Mouse (Mus musculus) neural tube, embryonic 10.5 days (tissue): ENCODE data around the gene Fbxl5.
A peak's percentile ranks its signal among the peaks of the same experiment; 100 is the strongest.

ENCODE experiments used
- DNase-seq: peaks from one replicate; pipeline ENCODE4 v3.0.0-alpha.2; 2017; ENCODE audit warnings: low spot score; ENCODE audit errors: extremely low spot score

The Fbxl5 gene

DNA sequence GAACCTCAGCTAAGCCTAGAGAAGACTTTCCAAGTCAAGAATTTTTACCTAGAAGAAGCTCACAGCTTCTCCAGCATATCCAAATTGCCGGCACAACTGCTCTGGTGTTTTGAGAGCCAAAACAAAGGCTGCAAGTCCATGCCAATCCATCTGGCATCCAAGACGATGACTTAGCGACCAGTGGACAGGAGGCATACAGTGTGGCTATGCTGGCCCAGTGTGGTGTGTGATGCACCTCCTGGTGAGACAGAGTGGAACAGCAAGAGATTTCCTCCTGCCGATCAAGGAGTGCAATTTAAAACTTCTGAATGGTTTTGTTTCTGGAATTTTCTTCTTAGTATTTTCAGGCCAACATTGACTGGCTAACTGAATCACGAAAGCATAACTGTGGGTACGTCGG, 15.2 kb upstream of the Fbxl5 start:
- DNase-seq = no peak

DNA sequence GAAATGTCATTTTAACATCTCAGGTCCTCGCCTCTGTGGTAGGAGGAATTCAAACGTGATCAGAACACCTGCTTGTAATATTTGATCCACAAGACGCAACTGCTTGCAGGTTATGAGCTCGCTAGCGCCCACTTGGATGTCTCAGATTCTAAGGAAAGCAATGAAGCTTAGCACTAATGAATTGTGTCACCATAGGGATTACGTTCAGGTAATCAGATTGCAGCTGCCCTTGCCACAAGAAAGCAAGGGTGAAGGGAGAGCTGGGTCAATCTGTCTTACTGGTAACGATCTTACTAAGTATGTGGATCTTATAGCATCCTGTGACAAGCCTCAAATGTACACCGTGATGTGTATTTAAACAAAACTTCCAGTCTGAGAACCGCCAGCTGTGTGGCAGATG, 5.9 kb upstream of the Fbxl5 start:
- DNase-seq = no peak

DNA sequence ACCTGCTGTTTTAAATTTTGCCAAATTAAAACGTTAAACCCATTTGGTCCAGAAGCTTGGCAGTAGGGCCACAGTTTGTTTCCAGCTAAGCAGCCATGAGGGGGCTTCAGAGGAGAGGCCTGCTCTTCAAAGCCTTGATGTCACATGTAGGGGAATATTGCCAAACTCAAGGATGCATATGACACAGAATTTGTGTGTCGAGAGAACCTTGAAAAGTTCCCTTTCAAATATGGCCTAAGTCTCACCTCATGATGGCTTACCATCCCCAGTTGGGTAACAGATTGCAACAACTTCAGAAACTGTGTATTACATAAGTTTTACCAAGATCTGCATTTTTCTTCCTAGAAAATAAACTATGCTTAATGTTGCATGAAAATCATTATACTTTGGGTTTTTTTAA, 5.4 kb upstream of the Fbxl5 start:
- no peak for DNase-seq

DNA sequence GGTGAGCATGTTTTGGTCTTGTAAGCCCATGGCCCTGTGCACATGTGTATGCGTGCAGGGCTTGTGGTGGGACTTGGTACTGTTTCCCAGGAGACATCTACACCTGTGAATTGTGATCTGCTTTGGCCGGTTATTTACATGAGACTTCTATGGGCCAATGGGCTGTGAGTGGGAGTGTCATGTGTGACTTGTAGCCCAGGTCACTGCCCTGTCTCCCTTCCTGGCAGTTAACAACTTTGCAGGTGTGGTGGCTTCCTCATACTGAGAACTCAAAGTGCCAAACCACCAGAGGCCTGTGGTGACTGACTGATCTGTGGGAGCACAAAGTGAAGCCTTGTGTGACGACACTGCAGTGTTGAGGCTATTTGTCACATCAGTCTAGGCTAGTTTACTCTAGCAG, 3.1 kb upstream of the Fbxl5 start:
- DNase-seq = no peak

DNA sequence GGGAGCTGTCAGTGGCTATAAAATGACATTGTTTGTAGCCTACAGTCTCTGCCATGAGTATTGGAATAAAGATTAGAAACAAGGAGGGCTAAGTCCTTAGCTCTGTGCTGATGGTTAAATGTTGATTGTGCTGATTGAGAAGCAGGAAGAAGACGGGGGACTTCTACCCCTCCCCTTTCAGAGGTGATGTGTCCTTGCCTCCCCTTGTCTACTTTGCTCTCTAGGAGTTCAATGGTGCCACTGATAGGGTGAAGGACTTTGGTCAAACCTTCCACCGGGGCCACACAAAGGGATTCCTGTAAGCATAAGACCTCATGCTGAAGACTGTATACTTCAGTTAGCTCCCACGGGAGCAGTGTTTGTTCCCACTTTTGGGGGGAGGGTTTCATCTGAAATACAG, 1.4 kb upstream of the Fbxl5 start:
- DNase-seq = no peak

DNA sequence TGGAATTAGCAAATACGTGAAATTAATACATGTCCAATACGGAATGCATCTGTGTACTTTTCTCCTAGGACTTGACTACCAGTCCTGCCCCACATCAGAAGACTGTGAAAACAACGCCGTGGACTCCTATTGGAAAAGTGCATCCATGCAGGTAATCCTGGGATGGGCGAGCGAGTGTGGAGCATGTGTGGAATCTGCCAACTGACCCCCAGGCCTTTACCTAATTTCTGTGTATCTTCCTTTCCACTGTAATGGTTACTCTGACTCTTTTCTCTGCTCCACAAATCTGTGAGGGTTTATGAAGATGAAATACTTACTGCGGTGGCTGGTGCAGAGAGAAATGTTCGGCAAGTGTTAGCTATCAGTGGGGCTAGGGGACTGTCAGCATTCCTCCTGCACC, 761 bp upstream of the Fbxl5 start:
- no peak for DNase-seq

DNA sequence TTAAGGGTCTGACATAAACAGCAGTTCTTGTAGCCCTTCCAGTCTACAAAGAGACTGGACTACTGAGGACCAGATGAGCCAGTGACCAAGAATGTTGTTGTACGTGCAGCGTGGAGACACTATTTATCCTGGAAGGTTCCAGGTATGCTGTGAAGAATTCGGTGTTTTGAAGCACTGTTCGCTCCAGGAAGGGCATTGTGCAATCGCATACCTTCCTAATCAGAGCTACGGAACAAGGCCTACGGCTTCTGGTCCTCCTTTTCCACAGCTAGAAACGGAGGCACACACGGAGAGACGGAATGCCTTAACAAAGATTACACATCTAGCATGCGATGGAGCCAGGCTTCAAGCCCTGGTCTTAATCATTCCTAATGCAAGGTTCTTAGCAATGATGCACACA, 653 bp downstream of the Fbxl5 start:
- no peak for DNase-seq

DNA sequence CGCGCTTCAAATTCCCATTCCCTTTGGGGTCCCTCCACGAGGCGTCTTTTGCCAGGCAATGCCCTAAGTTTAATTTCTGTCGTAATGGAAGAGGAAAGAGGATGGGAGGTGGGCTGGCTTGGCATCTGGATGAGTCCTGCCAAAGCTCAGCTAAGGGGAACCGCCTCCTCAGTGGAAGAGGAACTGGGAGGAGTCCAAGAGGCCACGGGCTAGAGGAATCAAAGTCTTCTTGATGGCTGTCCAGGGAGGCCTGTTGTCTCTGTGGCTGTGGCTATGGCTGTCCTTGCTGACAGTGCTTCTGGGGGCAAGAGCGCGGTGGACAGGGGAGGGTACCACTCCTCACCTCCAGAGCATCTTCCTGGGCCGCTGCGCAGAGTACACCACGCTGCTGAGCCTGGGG, 2.7 kb downstream of the Fbxl5 start, which contains the start of gene Bst1:
Bst1 (plus strand) TSS at position 191 of the 400 bp plus-strand sequence.
- no peak for DNase-seq

DNA sequence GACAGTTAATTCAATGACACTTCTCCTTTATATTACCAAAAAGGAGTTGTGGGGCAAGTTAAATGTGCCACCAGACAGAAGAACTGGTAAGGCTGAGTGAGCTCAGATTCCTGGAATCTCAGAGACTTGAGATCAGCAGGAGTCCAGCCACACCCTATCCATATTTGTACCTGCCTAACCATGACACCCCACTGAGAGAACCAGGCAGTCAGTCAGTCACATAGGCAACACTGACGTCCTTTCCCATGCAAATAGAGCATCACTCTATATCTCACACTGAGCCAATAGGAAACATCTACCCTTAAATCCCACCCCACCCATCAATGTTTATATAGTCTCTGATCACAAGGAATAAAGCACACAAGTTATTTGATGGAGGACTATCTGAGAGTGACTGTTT, 5.7 kb downstream of the Fbxl5 start:
- DNase-seq = no peak

DNA sequence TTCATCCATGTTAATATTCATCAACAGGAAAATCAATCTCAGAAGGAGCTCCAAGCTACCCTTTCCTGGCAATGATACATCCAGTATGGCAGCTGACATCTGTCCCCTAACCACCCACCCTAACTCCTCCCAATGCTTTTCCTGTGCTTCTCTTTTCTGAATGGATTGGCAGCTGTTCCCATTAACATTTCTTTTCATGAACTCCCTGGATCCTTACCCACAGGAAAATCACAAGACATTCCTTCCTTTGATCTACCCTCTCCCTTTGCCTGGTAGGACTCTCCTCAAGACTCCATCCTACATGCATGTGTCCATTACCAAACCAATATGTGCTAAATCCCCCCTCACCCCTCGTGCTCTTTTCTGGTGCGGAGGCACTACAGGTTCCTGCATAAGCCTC, 6.9 kb downstream of the Fbxl5 start:
- DNase-seq = no peak

DNA sequence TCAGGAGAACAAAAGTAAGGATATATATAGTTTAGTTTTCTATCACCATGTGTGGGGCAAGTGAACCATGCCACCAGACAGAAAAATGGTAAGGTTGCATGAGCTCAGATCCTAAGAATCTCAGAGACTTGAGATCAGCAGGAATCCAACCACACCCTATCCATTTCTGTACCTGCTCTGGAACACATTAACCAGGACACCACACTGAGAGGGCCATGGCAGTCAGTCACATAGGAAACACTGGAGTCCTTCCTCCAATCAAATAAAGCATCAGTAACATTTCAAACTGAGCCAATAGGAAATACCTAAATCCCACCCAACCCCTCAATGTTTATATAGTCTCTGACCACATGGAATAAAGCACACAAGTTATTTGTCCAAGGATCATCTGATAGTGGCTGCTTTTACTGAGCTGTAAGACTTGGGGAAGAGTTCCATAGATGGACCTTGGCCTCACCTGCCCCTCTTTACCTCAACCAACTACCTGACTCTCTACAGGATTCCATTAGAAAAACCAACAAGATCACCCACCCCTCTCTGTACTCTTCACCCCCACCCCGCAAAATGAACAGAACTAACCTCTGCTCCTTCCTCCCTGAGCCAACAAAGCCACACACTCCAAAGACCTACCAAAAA, 10.9 kb downstream of the Fbxl5 start:
- DNase-seq = no peak

DNA sequence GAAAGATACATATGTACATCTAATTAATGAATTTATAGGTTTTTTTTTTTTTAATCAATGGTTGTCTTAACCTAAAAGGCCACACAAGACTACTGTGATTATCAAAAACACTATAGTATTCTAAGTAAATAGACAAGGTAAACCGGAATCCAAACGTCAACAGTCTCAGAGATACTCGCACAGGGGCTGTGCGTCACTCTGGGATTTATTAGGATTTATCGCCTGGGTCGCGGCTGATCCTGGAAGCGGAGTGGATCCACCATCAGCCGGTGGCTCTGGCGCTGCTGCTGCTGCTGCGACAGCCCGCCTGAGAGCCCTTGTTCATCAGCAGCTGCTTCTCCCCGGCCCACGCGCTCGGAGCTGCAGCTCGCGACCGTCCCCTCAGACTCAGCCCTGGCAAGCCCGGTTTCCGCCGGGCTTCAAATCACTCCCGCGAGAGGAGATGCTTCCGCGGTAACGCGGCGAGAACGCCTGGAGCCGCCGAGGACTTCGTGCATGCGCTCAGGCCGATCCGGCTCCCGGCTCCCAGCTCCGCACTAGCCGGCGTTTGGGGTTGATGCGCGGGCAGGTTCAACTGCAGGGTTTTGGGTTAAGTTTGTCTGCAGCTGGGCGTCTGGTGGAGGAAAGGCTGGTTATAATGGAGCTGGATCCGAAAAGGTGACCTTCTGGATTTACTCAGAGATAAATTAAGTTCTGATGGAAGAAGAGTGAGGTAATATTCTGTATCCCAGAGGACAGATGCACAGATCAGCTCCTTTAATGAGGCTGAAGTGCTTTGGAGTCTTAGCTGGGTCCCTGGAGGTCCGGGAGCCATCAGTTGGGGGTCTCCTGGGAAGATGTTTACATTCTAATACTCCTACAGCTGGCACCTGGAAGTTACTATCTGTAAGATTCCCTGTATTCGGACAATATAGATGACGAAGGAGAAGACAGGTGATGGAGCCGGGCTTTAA, 13.4 kb downstream of the Fbxl5 start:
- DNase-seq = peak; percentile 91

DNA sequence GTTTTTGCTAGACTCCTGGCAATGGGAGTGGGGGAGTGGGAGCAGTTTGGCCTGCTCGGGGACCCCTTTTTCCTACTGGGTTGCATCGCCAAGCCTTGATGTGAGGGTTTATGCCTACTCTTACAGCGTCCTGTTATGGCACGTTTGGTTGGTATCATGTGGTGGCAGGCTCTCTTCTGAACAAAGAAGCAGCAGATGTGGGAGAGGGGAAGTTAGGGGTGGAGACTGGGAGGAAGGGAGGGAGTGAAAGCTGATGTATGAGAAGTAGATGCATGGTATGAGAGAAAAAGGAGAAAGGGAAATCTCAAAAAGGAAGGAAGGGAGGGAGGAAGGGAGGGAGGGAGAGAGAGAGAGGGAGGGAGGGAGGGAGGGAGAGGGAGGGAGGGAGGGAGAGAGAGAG, 14.5 kb downstream of the Fbxl5 start:
- DNase-seq = no peak

DNA sequence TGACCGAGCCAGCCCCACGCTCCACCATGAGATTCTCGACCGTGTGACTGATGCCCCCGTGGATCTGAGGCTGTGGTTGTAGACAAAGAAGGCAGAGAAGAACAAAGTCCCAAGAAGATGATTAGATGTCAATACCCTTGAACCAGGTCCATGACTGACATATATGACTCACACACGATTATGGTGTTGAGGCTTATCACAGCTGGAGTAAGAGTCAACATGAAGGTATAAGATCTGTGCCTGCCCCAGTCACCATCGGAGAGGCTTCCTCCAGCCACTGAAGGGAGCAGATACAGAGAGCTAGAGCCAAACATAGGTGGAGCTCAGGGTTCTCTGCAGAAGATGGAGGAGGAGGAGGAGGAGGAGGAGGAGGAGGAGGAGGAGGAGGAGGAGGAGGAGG, 15.1 kb downstream of the Fbxl5 start:
- no peak for DNase-seq

DNA sequence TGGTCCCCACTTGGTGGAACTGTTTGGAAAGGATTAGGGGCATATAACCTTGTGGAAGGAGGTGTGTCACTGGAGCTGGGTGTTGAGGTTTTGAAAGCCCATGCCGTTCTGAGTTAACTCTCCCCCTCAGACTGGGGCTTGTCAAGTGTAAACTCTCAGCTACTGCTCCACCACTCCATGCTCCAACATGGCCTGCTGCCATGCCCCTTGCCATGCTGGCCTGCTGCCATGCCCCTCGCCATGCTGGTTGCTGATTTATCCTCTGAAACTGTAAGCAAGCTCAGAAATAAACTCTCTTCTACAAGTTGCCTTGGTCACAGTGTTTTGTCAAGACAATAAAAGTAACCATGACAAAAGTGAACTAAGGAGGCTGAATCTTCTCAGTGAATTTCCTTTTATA, 16.0 kb downstream of the Fbxl5 start:
- DNase-seq = no peak

DNA sequence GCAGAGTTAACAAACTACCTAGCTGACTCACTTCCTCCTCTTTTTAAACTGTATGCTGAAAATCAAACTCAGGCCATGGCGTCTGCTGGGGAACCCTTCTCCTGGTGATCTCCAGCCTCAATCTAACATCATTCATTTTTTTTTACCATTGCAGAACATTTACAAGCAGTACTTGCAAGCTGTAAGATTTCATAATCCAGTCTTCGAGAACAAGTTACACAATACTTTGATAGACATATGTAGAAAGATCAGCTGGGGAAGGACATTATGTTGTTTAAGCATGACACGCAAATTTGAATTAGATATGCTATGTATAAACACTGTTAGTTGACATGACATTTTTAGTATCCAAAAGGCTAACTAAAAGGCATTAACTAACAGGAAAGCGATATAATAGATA, 19.6 kb downstream of the Fbxl5 start:
- no peak for DNase-seq

DNA sequence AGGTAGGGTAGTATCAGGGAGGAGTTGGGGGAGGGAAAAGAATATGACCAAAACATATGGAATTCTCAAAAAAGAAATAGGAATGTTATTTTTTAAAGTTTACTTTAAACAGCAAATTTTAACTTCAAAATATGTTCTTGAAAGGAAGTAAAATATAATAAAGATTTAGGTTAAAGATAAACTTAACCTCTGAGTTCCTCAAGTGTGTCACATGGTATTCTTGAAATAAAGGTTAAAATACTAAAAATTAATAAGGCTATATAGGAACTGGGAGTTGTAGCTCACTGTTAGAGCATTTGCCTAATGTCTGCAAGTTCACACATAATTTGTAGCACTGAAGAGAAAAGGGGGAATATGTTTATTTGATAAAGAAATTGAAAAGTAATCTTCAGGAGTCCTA, 20.2 kb downstream of the Fbxl5 start:
- DNase-seq = no peak

DNA sequence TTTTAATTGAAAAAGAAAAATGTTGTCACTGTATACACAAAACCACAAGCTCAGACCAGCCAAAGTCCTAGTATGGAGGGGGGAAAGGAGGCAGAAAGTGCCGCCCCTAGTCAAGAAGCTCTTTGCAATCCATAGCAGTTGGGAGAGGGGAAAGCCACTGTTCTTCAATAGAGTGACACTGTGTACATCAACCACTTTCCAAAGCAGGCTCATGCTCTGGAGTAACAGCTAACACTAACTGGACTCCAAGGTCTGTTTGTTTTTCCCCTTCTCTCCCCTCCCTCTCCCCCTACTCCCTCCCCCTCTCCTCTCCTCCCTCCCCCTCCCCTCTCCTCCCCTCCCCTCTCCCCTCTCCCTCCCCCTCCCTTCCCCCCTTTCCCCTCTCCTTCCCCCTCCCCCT, 20.7 kb downstream of the Fbxl5 start:
- DNase-seq = no peak

DNA sequence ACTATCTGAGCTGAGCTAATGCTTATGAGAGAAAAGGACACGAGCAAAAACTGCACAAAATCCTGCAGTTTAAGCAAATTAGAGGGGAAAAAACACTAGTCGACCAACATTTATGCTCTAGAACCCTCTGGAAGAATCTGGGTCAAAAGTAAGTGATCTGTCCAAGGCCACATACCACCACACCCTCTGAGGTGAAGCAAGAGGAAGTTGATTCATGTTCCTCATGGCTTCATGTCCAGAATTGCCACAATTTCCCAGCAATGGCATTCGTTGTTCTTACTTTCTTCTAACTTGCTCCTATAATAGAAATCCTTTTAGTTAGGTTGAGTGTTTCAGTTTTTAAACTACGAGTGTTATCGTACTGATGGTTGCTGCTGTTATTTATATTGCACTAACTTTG, 21.9 kb downstream of the Fbxl5 start:
- no peak for DNase-seq

DNA sequence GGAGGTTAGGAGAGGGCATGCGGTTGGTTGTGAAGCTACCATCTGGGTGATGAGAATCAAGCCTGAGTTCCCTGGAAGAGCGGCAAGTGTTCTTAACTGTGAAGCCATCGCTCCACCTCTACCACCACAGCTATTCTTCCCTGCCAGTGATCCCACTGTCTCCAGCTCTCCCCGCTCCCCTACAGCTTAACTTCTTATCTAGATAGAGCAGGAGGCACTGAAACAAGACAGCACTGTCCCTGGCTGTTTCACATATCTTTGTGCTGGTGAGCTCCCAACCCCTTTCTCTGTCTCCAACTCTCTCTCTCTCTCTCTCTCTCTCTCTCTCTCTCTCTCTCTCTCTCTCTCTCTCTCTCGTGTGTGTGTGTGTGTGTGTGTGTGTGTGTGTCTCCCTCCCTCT, 29.1 kb downstream of the Fbxl5 start:
- no peak for DNase-seq

DNA sequence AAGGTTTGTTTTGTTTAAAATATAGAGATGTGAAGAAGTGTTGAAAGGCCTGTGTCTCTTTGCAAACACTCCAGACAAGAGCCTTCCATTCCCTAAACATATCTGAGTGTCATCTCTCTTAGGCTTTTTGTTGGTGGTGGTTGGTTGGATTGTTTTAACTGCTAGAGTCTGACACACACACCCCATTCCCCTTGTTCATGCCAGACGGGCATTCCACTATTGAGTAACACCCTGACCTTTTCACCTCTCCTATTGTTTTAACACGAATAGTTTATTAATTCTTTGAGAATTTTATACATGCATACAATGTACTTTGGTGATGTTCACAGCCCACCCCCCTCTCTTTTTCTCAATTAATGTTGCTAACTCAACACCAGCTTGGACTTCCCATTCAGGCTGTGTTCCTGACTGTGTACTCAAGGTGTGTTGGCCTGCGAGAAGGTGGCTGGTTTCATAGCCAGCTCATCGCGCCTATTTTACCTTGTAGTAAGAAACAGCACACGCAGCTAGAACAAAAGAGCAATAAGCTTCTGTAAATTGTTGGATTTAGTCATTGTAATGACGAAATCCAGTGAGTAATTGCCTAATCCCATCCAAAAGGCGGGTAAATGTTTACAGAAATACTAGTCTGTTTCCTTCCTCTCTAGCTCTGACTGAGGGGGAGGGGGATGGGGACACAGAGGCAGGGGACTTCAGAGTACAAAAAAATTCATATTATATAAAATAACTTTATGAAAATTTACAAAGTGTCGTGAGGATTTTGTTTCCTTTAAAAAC, 33.3 kb downstream of the Fbxl5 start:
- no peak for DNase-seq

DNA sequence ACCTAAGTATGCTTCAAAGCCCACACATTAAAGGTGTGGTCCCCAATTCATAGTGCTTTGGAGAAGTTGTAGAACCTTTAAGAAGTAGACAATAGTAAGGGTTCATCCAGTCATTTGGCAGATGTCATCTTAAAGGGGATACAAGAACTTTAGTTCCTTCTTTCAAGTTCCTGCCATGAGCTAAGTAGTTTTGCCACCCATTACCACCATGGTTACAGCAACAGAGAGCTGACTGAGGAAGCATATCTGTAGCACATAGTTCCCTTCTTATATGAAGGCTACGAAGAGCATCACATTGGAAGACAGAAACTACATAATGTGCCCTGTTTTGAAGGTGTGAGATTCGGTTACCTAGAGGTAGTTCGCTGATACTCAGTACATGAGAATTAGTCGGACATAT, 34.8 kb downstream of the Fbxl5 start:
- no peak for DNase-seq
